Mouse (Mus musculus) CH12.LX (cell line): ENCODE measurements around the gene Immp2l.

Source experiments
- CTCF ChIP-seq, 2 experiments: IDR thresholded peaks in 1 of 2; conservative IDR thresholded peaks in 1 of 2; 2 replicates each; pipeline ENCODE4 v1.5.1; 2011 to 2012; ENCODE audit warnings: low read depth in 2 of 2, low read length in 2 of 2, improper control_type of control experiment in 1 of 2, inconsistent platforms in 1 of 2, mild to moderate bottlenecking in 1 of 2, moderate library complexity in 1 of 2
- POLR2A ChIP-seq: IDR thresholded peaks from 2 replicates; pipeline ENCODE4 v1.6.1; 2011; ENCODE audit warnings: low read depth, mild to moderate bottlenecking, improper control_type of control experiment, low read length
- POLR2AphosphoS2 ChIP-seq: IDR thresholded peaks from 2 replicates; pipeline ENCODE4 v1.6.1; 2011; ENCODE audit warnings: low read depth, low read length, improper control_type of control experiment
- ZMIZ1 ChIP-seq: IDR thresholded peaks from 2 replicates; pipeline ENCODE4 v1.6.1; 2012; ENCODE audit warnings: low read depth, mild to moderate bottlenecking, inconsistent platforms, low read length, improper control_type of control experiment

DNA sequence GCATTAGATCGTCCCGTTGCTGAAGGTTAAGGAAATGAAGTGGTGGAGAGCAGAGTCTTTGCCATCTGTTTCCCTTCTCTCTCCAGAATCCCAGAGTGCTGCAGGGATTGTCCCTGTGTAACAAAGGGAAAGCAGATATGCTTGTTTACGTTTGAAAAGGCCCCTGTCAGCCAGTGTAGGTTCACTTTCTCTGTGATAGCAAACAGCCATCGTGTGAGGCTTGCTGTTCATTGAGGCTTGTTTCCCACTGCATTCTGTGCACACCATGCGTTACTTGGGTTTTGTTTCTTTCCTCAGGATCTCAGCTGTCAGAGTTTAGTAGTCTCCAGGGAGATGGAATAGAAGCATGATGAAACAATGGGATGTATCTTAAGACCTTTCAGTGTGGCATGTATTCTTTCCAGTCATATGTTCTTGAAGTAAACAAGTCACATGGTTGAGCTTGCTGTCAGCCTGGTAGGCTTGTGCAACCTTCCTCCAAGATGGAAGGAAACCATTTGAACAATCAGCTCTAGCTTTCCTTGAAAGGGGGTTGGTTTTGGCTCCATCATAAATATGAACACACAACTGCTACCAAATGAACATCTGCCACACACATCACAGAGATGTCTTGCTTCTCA, 623.2 kb downstream of the Immp2l start:
- TF ChIP-seq CTCF (conservative IDR thresholded peaks at IDR 0.05 in 1 of 2, IDR thresholded peaks at IDR 0.05 in 1 of 2; ENCODE audit: low read depth in 2 of 2, low read length in 2 of 2) = no peak
- no peak for TF ChIP-seq POLR2AphosphoS2
- no peak for TF ChIP-seq POLR2A
- no peak for TF ChIP-seq ZMIZ1
